Comparison of ENCODE assay signal across 16 mouse cellular contexts in genomic region chr4:139202556-139202955, GRCm38 (mm10). TPM values are rescaled to one million over a fixed set of nuclear protein-coding genes. Genes with fewer than 3 reads are reported as not detected.
DNase-seq lines count a peak whose midpoint lies in the region; ATAC-seq and TF ChIP-seq lines count a peak whose summit lies in the region.
"Had no signal": no experiment of that assay in that cellular context is flagged by ENCODE, and none has a peak within 500 bp of the region (broad histone marks: within the 10 kb centered on the region; RNA-seq: fewer than 3 reads in every experiment).

No protein-coding gene starts in this region.

- no peaks in the 10 kb centered on the region for H3K27me3 ChIP-seq in heart, adult 2 months (ENCODE audit: control insufficient read depth, insufficient read depth, low read length)
- H3K27me3 ChIP-seq in lung, postnatal 0 days (replicated peaks; ENCODE audit: insufficient read depth, low read length), result no peaks in the 10 kb centered on the region
- H3K27me3 ChIP-seq: liver, embryonic 12.5 days; lung, embryonic 15.5 days; neural tube, embryonic 12.5 days; Patski had no signal

- peaks cover 11% of the 10 kb centered on the region for H3K36me3 ChIP-seq in heart, adult 2 months (ENCODE audit: control insufficient read depth, insufficient read depth, low read length)
- H3K36me3 ChIP-seq in lung, postnatal 0 days (ENCODE audit: insufficient read depth, low read length), result no peaks in the 10 kb centered on the region
- H3K36me3 ChIP-seq in macrophage (ENCODE audit: inconsistent target), result peaks cover 9% of the 10 kb centered on the region; the same call in 1 of the 2 replicates
- H3K36me3 ChIP-seq: lung, embryonic 15.5 days had no signal

- no peak overlapping the region for H3K4me3 ChIP-seq in heart, adult 2 months
- H3K4me3 ChIP-seq in lung, postnatal 0 days (ENCODE audit: low read depth, low read length), result no peak overlapping the region
- H3K4me3 ChIP-seq in macrophage (ENCODE audit: inconsistent target), result no peak overlapping the region
- H3K4me3 ChIP-seq: left cerebral cortex, adult 2 months; liver, embryonic 12.5 days; lung, embryonic 15.5 days; neural tube, embryonic 12.5 days had no signal

- peaks cover 51% of the 10 kb centered on the region for H3K4me1 ChIP-seq in heart, adult 2 months (ENCODE audit: control insufficient read depth, insufficient read depth, low read length)
- peaks cover 22% of the 10 kb centered on the region for H3K4me1 ChIP-seq in lung, postnatal 0 days (ENCODE audit: insufficient read depth, low read depth, low read length)

- no peak for DNase-seq in heart, adult 2 months
- no peak for DNase-seq in heart, postnatal 36 days
- no peak for DNase-seq in lung, postnatal 0 days (ENCODE audit: low spot score)
- no peak for DNase-seq in lung, postnatal 25 days (ENCODE audit: low spot score)
- DNase-seq in adrenal gland, postnatal 10 days, result peak; percentile 62
- no peak for DNase-seq in left cerebral cortex, adult 18-20 months (ENCODE audit: low spot score in 2 of 2)
- DNase-seq: cerebellum, adult 18-20 months; forebrain, postnatal 0 days; right cerebral cortex, postnatal 4 days; thymus, adult 18-20 months had no signal

- H3K9me3 ChIP-seq in lung, postnatal 0 days (ENCODE audit: low read length), result no peaks in the 10 kb centered on the region
- H3K9me3 ChIP-seq: liver, embryonic 12.5 days; lung, embryonic 15.5 days; neural tube, embryonic 12.5 days had no signal

- no peak overlapping the region for H3K9ac ChIP-seq in heart, adult 2 months (ENCODE audit: low read depth, low read length)
- no peak overlapping the region for H3K9ac ChIP-seq in lung, postnatal 0 days (replicated peaks; ENCODE audit: low read depth)
- H3K9ac ChIP-seq: forebrain, postnatal 0 days; liver, embryonic 12.5 days; lung, embryonic 15.5 days; neural tube, embryonic 12.5 days had no signal

- no peak for TF ChIP-seq POLR2A in heart, adult 2 months (IDR thresholded peaks at IDR 0.05; ENCODE audit: insufficient read depth, low read depth, low read length)

- ATAC-seq in lung, postnatal 0 days, result no peak
- ATAC-seq: forebrain, postnatal 0 days; liver, embryonic 12.5 days had no signal

- no peak for TF ChIP-seq EP300 in heart, adult 2 months (IDR thresholded peaks at IDR 0.05; ENCODE audit: insufficient read depth, low read depth, low read length)
- TF ChIP-seq EP300 in lung, postnatal 0 days (IDR thresholded peaks at IDR 0.05), result no peak

- no peak for TF ChIP-seq CTCF in heart, adult 2 months (IDR thresholded peaks at IDR 0.05)
- no peak for TF ChIP-seq CTCF in lung, postnatal 0 days (IDR thresholded peaks at IDR 0.05)

- peak overlapping the region; percentile 13 for H3K27ac ChIP-seq in heart, adult 2 months
- H3K27ac ChIP-seq in lung, postnatal 0 days (ENCODE audit: low read length), result peak overlapping the region; percentile 26; the same call in 1 of the 2 replicates
- peak overlapping the region; percentile 58; the same call in 1 of the 2 replicates for H3K27ac ChIP-seq in macrophage
- H3K27ac ChIP-seq: liver, embryonic 12.5 days; lung, embryonic 15.5 days; neural tube, embryonic 12.5 days had no signal

- H3K4me2 ChIP-seq in lung, postnatal 0 days (replicated peaks; ENCODE audit: low read depth, low read length), result no peak overlapping the region
- H3K4me2 ChIP-seq: liver, embryonic 12.5 days; lung, embryonic 15.5 days; neural tube, embryonic 12.5 days had no signal

- intact Hi-C loops in heart, adult 2 months (cut with DNase I), result no loop called here
- intact Hi-C loops in heart, postnatal 36 days (cut with DNase I), result no loop called here

- 22% methylated on average over 7 of the region's 7 CpGs for WGBS in heart, adult 2 months
- WGBS in lung, postnatal 0 days, result 32% methylated on average over 7 of the region's 7 CpGs
- 83% methylated on average over 6 of the region's 7 CpGs for WGBS in macrophage (ENCODE audit: missing documents)

- peaks cover 10% of the 10 kb centered on the region for H3K79me2 ChIP-seq in heart, adult 2 months (replicated peaks; ENCODE audit: control insufficient read depth, insufficient read depth, low read length)
- peaks cover 100% of the 10 kb centered on the region for H3K79me2 ChIP-seq in macrophage (ENCODE audit: inconsistent target)

RNA-seq across cellular contexts. Expression of gene Capzb, which starts 9.9 kb away (rescaled TPM):
- 100 to 1,000 TPM; 342 to 392 TPM for total RNA-seq in heart, adult 2 months (2021)
- polyA plus RNA-seq in heart, adult 2 months (2012; rRNA removed), result 160 and 191 TPM in 2 replicates
- 100 to 1,000 TPM; 393 to 443 TPM for total RNA-seq in heart, postnatal 36 days (2021)
- polyA plus RNA-seq in lung, postnatal 0 days (2015; fragmentation: Nextera tagmentation; extraction: Ambion mirVana), result 401 and 408 TPM in 2 replicates
- 100 to 1,000 TPM; 323 to 342 TPM for total RNA-seq in adrenal gland, postnatal 10 days (2021)
- total RNA-seq in macrophage (2018; cell fraction: chromatin; rRNA removed), result 100 to 1,000 TPM; 159 to 332 (median 238) TPM
- total RNA-seq in macrophage (2018; cell fraction: cytosol; rRNA removed), result 100 to 1,000 TPM; 379 to 591 (median 456) TPM
- total RNA-seq in macrophage (2018; cell fraction: nucleus; rRNA removed), result 100 to 1,000 TPM; 176 to 252 (median 211) TPM
- 485 to 769 TPM (median 513 TPM) in 3 replicates for polyA plus RNA-seq in macrophage (2018)
- 100 to 1,000 TPM; 302 to 316 TPM for total RNA-seq in left cerebral cortex, adult 18-20 months (2021)
